Mouse (Mus musculus): Measurements from ENCODE around the gene Vsx1.
A peak's percentile ranks its signal among the peaks of the same experiment; 100 is the strongest.

Vsx1 gene

GRCm38 (mm10) chr2:150689223-150689800 is at the start of gene Vsx1:
TSS of gene Vsx1 (minus strand) at chr2:150689360.
- peak in 1 of 2 experiments; percentile 38 for DNase-seq (ENCODE audit: low spot score in 2 of 2)

- DNase-seq (ENCODE audit: low spot score in 2 of 2), result no peak
Measured at GRCm38 (mm10) chr2:150737881-150738280, 48.7 kb upstream of the Vsx1 start.

- no peak for DNase-seq (ENCODE audit: low spot score in 2 of 2)
Measured at GRCm38 (mm10) chr2:150735756-150736576, 46.8 kb upstream of the Vsx1 start.

- DNase-seq (ENCODE audit: low spot score in 2 of 2), result no peak
Measured at GRCm38 (mm10) chr2:150712167-150712674, 23.1 kb upstream of the Vsx1 start.

GRCm38 (mm10) chr2:150691481-150692170 is 2.5 kb upstream of the Vsx1 start:
- peak in 1 of 2 experiments; percentile 33 for DNase-seq (ENCODE audit: low spot score in 2 of 2)

GRCm38 (mm10) chr2:150690216-150690615 is 1.1 kb upstream of the Vsx1 start:
- peak in 1 of 2 experiments; percentile 49 for DNase-seq (ENCODE audit: low spot score in 2 of 2)

GRCm38 (mm10) chr2:150688541-150689186 is 496 bp downstream of the Vsx1 start:
- DNase-seq (ENCODE audit: low spot score in 2 of 2), result peak in 1 of 2 experiments; percentile 54

GRCm38 (mm10) chr2:150687871-150688540 is 1.2 kb downstream of the Vsx1 start:
- DNase-seq (ENCODE audit: low spot score in 2 of 2), result peak in 1 of 2 experiments; percentile 58

- DNase-seq (ENCODE audit: low spot score in 2 of 2), result peak in 1 of 2 experiments; percentile 47
Measured at GRCm38 (mm10) chr2:150685389-150685788, 3.8 kb downstream of the Vsx1 start.

GRCm38 (mm10) chr2:150684451-150684850 is 4.7 kb downstream of the Vsx1 start:
- DNase-seq (ENCODE audit: low spot score in 2 of 2), result peak in 1 of 2 experiments; percentile 58

GRCm38 (mm10) chr2:150681581-150681980 is 7.6 kb downstream of the Vsx1 start:
- DNase-seq (ENCODE audit: low spot score in 2 of 2), result peak in 1 of 2 experiments; percentile 46

GRCm38 (mm10) chr2:150678392-150678791 is 10.8 kb downstream of the Vsx1 start:
- DNase-seq (ENCODE audit: low spot score in 2 of 2), result peak; percentile 74 to 92

GRCm38 (mm10) chr2:150675525-150675924 is 13.6 kb downstream of the Vsx1 start:
- no peak for DNase-seq (ENCODE audit: low spot score in 2 of 2)

GRCm38 (mm10) chr2:150674900-150675299 is 14.3 kb downstream of the Vsx1 start:
- DNase-seq (ENCODE audit: low spot score in 2 of 2), result peak; percentile 70 to 81

GRCm38 (mm10) chr2:150673929-150674328 is 15.2 kb downstream of the Vsx1 start:
- DNase-seq (ENCODE audit: low spot score in 2 of 2), result peak; percentile 55 to 71

GRCm38 (mm10) chr2:150671609-150672290 is 17.4 kb downstream of the Vsx1 start:
- DNase-seq (ENCODE audit: low spot score in 2 of 2), result no peak

GRCm38 (mm10) chr2:150670926-150671325 is 18.2 kb downstream of the Vsx1 start:
- DNase-seq (ENCODE audit: low spot score in 2 of 2), result peak in 1 of 2 experiments; percentile 52

- DNase-seq (ENCODE audit: low spot score in 2 of 2), result peak; percentile 59 to 77
Measured at GRCm38 (mm10) chr2:150669454-150670045, 19.6 kb downstream of the Vsx1 start.

GRCm38 (mm10) chr2:150668956-150669355 is 20.2 kb downstream of the Vsx1 start:
- DNase-seq (ENCODE audit: low spot score in 2 of 2), result no peak
